Mouse (Mus musculus): ENCODE data around the gene Trpc4ap. TPM values are rescaled to one million over a fixed set of nuclear protein-coding genes. Genes with fewer than 3 reads are reported as not detected.

Trpc4ap gene
- polyA plus RNA-seq, 1 experiment from 2014 or later = 92.4 TPM

DNA sequence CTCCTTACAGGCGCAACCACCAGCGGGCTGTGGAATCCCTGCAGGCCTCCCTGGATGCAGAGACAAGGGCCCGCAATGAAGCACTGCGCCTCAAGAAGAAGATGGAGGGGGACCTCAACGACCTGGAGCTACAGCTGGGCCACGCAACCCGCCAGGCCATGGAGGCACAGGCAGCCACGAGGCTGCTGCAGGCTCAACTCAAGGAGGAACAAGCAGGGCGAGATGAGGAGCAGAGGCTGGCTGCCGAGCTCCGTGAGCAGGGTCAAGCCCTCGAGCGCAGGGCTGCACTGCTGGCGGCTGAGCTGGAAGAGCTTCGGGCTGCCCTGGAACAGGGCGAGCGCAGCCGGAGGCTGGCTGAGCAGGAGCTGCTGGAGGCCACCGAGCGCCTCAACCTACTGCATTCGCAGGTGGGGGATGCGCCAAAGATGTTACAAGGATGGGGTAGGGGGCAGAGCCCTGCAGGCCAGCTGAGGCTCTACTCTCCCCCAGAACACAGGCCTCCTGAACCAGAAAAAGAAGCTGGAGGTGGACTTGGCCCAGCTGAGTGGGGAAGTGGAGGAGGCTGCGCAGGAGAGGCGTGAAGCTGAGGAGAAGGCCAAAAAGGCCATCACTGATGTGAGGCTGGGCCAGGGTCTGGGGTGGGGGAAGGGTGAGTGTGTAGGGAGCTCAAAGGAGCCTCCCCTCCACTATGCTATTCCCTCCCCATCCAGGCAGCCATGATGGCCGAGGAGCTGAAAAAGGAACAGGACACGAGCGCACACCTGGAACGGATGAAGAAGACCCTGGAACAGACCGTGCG lies 59.8 kb downstream of the Trpc4ap start:
- H3K9me3 ChIP-seq (replicated peaks; ENCODE audit: control insufficient read depth, low read length) = no peaks in the 10 kb centered on the region
- no peak overlapping the region for H3K4me2 ChIP-seq
- no peak overlapping the region for H3K9ac ChIP-seq (ENCODE audit: low read depth, low read length)
- peaks cover 37% of the 10 kb centered on the region for H3K36me3 ChIP-seq (ENCODE audit: control insufficient read depth, insufficient read depth, low read length)
- H3K4me3 ChIP-seq (ENCODE audit: low read depth, low read length) = no peak overlapping the region
- H3K4me1 ChIP-seq (ENCODE audit: control insufficient read depth, insufficient read depth, low read length) = peaks cover 27% of the 10 kb centered on the region
- 72% methylated on average over 30 of the region's 30 CpGs for WGBS (ENCODE audit: insufficient replicate concordance)
- no peak for ATAC-seq (replicated peaks; ENCODE audit: insufficient number of reproducible peaks, low FRiP score, low TSS enrichment)
- H3K27ac ChIP-seq (ENCODE audit: low read depth, low read length) = no peak overlapping the region
- H3K27me3 ChIP-seq (ENCODE audit: control insufficient read depth, insufficient read depth, low read length) = peaks cover 58% of the 10 kb centered on the region

DNA sequence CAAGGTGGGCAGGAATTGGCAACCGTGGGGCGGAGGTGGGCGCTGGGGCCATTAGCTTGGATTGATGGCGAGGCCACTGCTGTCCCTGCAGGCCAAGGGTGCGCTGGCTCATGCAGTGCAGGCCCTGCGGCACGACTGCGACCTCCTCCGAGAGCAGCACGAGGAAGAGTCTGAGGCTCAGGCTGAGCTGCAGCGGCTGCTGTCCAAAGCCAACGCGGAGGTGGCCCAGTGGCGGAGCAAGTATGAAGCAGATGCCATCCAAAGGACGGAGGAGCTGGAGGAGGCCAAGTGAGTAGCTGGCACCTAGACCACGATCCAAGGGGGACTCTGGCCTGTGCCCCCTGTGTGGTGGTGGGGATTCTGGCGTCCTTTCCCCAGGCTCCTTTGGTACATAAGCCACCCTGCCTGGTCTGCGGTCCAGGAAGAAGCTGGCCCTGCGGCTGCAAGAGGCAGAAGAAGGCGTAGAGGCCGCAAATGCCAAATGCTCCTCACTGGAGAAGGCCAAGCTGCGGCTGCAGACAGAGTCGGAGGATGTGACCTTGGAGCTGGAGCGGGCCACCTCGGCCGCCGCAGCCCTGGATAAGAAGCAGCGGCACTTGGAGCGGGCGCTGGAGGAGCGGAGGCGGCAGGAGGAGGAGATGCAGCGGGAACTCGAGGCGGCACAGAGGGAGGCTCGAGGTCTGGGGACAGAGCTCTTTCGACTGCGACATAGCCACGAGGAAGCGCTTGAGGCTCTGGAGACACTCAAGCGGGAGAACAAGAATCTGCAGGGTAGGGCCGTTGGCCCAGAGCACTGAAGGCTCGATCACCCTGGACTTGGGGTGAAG lies 61.4 kb downstream of the Trpc4ap start:
- H3K36me3 ChIP-seq (ENCODE audit: control insufficient read depth, insufficient read depth, low read length) = peaks cover 42% of the 10 kb centered on the region
- H3K9me3 ChIP-seq (replicated peaks; ENCODE audit: control insufficient read depth, low read length) = no peaks in the 10 kb centered on the region
- 20% methylated on average over 43 of the region's 43 CpGs for WGBS (ENCODE audit: insufficient replicate concordance)
- H3K4me2 ChIP-seq = no peak overlapping the region; the same call in 1 of the 2 replicates
- H3K27ac ChIP-seq (ENCODE audit: low read depth, low read length) = no peak overlapping the region
- no peak overlapping the region for H3K9ac ChIP-seq (ENCODE audit: low read depth, low read length)
- H3K4me1 ChIP-seq (ENCODE audit: control insufficient read depth, insufficient read depth, low read length) = peaks cover 27% of the 10 kb centered on the region
- H3K27me3 ChIP-seq (ENCODE audit: control insufficient read depth, insufficient read depth, low read length) = peaks cover 66% of the 10 kb centered on the region
- ATAC-seq (replicated peaks; ENCODE audit: insufficient number of reproducible peaks, low FRiP score, low TSS enrichment) = no peak
- H3K4me3 ChIP-seq (ENCODE audit: low read depth, low read length) = no peak overlapping the region

DNA sequence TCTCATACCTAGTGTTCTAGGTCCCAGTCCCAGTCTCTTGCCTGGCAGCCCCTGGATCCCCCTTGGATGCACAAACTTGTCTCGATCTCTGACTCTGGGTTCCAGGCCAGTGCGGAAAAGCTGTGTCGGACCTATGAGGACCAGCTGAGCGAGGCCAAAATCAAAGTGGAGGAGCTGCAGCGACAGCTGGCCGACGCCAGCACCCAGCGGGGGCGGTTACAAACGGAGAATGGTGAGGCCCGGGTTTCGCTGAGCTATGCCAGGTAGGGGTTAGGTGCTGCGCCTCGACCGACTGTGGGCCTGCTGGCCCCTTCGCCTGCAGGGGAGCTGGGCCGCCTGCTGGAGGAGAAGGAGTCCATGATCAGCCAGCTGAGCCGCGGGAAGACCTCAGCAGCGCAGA lies 62.0 kb downstream of the Trpc4ap start:
- no peak overlapping the region for H3K4me3 ChIP-seq (ENCODE audit: low read depth, low read length)
- peaks cover 27% of the 10 kb centered on the region for H3K4me1 ChIP-seq (ENCODE audit: control insufficient read depth, insufficient read depth, low read length)
- no peak for ATAC-seq (replicated peaks; ENCODE audit: insufficient number of reproducible peaks, low FRiP score, low TSS enrichment)
- no peak overlapping the region for H3K27ac ChIP-seq (ENCODE audit: low read depth, low read length)
- H3K9me3 ChIP-seq (replicated peaks; ENCODE audit: control insufficient read depth, low read length) = no peaks in the 10 kb centered on the region
- H3K36me3 ChIP-seq (ENCODE audit: control insufficient read depth, insufficient read depth, low read length) = peaks cover 40% of the 10 kb centered on the region
- H3K9ac ChIP-seq (ENCODE audit: low read depth, low read length) = no peak overlapping the region
- no peak overlapping the region; the same call in 1 of the 2 replicates for H3K4me2 ChIP-seq
- H3K27me3 ChIP-seq (ENCODE audit: control insufficient read depth, insufficient read depth, low read length) = peaks cover 70% of the 10 kb centered on the region
- WGBS (ENCODE audit: insufficient replicate concordance) = 44% methylated on average over 20 of the region's 20 CpGs

DNA sequence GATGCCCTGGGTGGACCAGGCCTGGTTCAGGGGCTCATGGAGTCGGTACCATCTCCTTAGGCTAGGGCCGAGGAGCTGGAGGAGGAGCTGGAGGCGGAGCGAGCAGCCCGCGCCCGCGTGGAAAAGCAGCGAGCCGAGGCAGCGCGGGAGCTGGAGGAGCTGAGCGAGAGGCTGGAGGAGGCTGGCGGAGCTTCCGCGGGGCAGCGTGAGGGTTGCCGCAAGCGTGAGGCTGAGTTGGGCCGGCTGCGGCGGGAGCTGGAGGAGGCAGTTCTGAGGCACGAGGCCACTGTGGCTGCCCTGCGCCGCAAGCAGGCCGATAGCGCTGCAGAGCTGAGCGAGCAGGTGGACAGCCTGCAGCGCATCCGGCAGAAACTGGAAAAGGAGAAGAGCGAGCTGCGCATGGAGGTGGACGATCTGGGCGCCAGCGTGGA lies 62.9 kb downstream of the Trpc4ap start:
- no peak; the same call in 1 of the 2 replicates for ATAC-seq (replicated peaks; ENCODE audit: insufficient number of reproducible peaks, low FRiP score, low TSS enrichment)
- Histone ChIP-seq H3K36me3 (ENCODE audit: control insufficient read depth, insufficient read depth, low read length) (peaks cover 31% of the 10 kb centered on the region), H3K4me3 (ENCODE audit: low read depth, low read length) (peak overlapping the region; percentile 15; the same call in 1 of the 2 replicates), H3K9ac (ENCODE audit: low read depth, low read length) (0 out of 2 replicates have a peak overlapping the region, but pooled peaks have one; percentile 1), H3K9me3 (replicated peaks; ENCODE audit: control insufficient read depth, low read length) (no peaks in the 10 kb centered on the region), H3K27ac (ENCODE audit: low read depth, low read length) (no peak overlapping the region), H3K4me2 (peak overlapping the region; percentile 58), H3K4me1 (ENCODE audit: control insufficient read depth, insufficient read depth, low read length) (peaks cover 27% of the 10 kb centered on the region), H3K27me3 (ENCODE audit: control insufficient read depth, insufficient read depth, low read length) (peaks cover 68% of the 10 kb centered on the region)
- 10% methylated on average over 35 of the region's 35 CpGs for WGBS (ENCODE audit: insufficient replicate concordance)

DNA sequence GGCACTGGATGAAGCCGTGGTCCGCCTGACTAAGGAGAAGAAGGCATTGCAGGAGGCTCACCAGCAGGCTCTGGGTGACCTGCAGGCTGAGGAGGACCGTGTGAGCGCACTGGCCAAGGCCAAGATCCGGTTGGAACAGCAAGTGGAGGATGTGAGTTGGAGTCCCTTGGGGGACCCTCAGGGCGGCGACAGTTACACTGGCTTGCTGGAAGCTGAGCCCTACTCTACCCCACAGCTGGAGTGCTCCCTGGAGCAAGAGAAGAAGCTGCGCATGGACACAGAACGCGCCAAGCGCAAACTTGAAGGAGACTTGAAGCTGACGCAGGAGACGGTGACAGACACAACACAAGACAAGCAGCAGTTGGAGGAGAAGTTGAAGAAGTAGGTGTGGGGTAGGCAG lies 63.7 kb downstream of the Trpc4ap start:
- H3K4me3 ChIP-seq (ENCODE audit: low read depth, low read length) = no peak overlapping the region
- no peak for ATAC-seq (replicated peaks; ENCODE audit: insufficient number of reproducible peaks, low FRiP score, low TSS enrichment)
- no peak overlapping the region for H3K27ac ChIP-seq (ENCODE audit: low read depth, low read length)
- peaks cover 25% of the 10 kb centered on the region for H3K36me3 ChIP-seq (ENCODE audit: control insufficient read depth, insufficient read depth, low read length)
- H3K9ac ChIP-seq (ENCODE audit: low read depth, low read length) = no peak overlapping the region
- H3K9me3 ChIP-seq (replicated peaks; ENCODE audit: control insufficient read depth, low read length) = no peaks in the 10 kb centered on the region
- H3K4me2 ChIP-seq = no peak overlapping the region
- 76% methylated on average over 13 of the region's 13 CpGs for WGBS (ENCODE audit: insufficient replicate concordance)
- H3K4me1 ChIP-seq (ENCODE audit: control insufficient read depth, insufficient read depth, low read length) = peaks cover 27% of the 10 kb centered on the region
- H3K27me3 ChIP-seq (ENCODE audit: control insufficient read depth, insufficient read depth, low read length) = peaks cover 68% of the 10 kb centered on the region

DNA sequence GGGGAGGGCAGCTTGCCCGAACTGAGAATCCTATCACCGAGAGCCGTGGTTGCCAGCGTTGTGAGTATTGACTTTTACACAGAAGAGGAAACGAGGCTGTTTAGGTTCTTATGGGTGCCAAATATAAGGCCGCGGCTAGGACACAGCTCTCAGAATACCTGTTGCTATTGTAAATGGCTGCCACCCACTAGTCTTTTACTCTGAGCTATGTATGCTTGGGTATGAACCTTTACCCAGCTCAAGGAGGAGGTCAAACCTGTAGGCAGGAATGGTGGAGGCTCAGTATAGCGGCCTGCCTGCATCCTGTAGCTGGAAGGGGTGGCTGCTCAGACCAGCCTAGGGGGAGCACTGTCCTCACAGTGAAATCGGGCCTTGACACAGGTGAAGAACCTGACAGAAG lies 64.1 kb downstream of the Trpc4ap start:
- no peak overlapping the region for H3K4me2 ChIP-seq
- no peaks in the 10 kb centered on the region for H3K9me3 ChIP-seq (replicated peaks; ENCODE audit: control insufficient read depth, low read length)
- WGBS (ENCODE audit: insufficient replicate concordance) = 75% methylated on average over 9 of the region's 9 CpGs
- no peak overlapping the region for H3K4me3 ChIP-seq (ENCODE audit: low read depth, low read length)
- no peak overlapping the region for H3K27ac ChIP-seq (ENCODE audit: low read depth, low read length)
- H3K9ac ChIP-seq (ENCODE audit: low read depth, low read length) = no peak overlapping the region
- H3K27me3 ChIP-seq (ENCODE audit: control insufficient read depth, insufficient read depth, low read length) = peaks cover 65% of the 10 kb centered on the region
- peaks cover 25% of the 10 kb centered on the region for H3K36me3 ChIP-seq (ENCODE audit: control insufficient read depth, insufficient read depth, low read length)
- ATAC-seq (replicated peaks; ENCODE audit: insufficient number of reproducible peaks, low FRiP score, low TSS enrichment) = no peak
- H3K4me1 ChIP-seq (ENCODE audit: control insufficient read depth, insufficient read depth, low read length) = peaks cover 27% of the 10 kb centered on the region

DNA sequence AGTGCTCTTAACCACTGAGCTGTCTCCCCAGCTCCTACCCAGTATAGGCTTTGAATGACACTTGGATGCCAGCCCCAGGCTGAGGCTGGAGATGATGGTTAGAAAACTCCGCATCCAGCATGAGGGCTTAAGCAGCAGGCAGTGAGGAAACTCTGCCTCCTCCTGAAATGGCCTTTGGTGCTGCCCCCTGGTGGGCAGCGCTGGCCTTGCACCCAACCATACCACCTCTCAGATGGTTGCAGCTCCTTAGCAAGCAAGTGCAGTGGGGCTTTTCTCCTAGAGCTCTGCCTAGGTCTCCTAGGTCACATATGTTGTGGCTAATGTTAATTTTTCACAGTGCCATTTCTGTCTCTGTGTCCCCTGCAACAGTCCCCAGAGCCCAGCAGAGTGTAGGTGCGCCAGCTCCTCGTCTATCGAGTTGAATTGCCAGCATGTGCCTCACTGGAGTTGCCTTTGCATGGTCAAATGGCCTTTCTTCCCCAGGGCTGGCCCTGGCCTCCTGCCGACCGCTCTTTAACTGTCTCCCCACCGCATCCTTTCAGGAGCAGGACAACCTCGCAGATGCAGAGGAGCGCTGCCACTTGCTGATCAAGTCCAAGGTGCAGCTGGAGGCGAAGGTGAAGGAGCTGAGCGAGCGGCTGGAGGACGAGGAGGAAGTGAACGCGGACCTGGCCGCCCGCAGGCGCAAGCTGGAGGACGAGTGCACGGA lies 65.0 kb downstream of the Trpc4ap start:
- no peak overlapping the region for H3K4me2 ChIP-seq
- no peak overlapping the region for H3K9ac ChIP-seq (ENCODE audit: low read depth, low read length)
- no peak overlapping the region for H3K4me3 ChIP-seq (ENCODE audit: low read depth, low read length)
- peaks cover 56% of the 10 kb centered on the region for H3K27me3 ChIP-seq (ENCODE audit: control insufficient read depth, insufficient read depth, low read length)
- no peak for ATAC-seq (replicated peaks; ENCODE audit: insufficient number of reproducible peaks, low FRiP score, low TSS enrichment)
- no peak overlapping the region for H3K27ac ChIP-seq (ENCODE audit: low read depth, low read length)
- H3K36me3 ChIP-seq (ENCODE audit: control insufficient read depth, insufficient read depth, low read length) = peaks cover 18% of the 10 kb centered on the region
- peaks cover 24% of the 10 kb centered on the region for H3K4me1 ChIP-seq (ENCODE audit: control insufficient read depth, insufficient read depth, low read length)
- no peaks in the 10 kb centered on the region for H3K9me3 ChIP-seq (replicated peaks; ENCODE audit: control insufficient read depth, low read length)
- 54% methylated on average over 21 of the region's 21 CpGs for WGBS (ENCODE audit: insufficient replicate concordance)

DNA sequence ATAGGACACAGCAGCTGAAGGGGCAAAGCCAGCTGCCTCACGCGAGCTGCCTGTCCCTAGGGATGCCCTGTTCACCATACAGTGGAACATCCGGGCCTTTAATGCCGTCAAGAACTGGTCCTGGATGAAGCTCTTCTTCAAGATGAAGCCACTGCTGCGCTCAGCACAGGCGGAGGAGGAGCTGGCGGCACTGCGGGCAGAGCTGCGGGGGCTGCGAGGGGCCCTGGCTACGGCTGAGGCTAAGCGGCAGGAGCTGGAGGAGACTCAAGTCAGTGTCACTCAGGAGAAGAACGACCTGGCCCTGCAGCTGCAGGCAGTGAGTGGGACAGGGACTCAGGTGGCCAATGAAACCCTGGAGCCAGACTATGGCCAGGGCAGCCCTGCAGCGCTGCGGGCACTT lies 65.9 kb downstream of the Trpc4ap start:
- Histone ChIP-seq H3K36me3 (ENCODE audit: control insufficient read depth, insufficient read depth, low read length) (peaks cover 12% of the 10 kb centered on the region), H3K4me3 (ENCODE audit: low read depth, low read length) (no peak overlapping the region), H3K9ac (ENCODE audit: low read depth, low read length) (no peak overlapping the region), H3K27me3 (ENCODE audit: control insufficient read depth, insufficient read depth, low read length) (peaks cover 47% of the 10 kb centered on the region), H3K9me3 (replicated peaks; ENCODE audit: control insufficient read depth, low read length) (no peaks in the 10 kb centered on the region), H3K4me1 (ENCODE audit: control insufficient read depth, insufficient read depth, low read length) (peaks cover 22% of the 10 kb centered on the region), H3K27ac (ENCODE audit: low read depth, low read length) (no peak overlapping the region), H3K4me2 (no peak overlapping the region)
- WGBS (ENCODE audit: insufficient replicate concordance) = 47% methylated on average over 15 of the region's 15 CpGs
- ATAC-seq (replicated peaks; ENCODE audit: insufficient number of reproducible peaks, low FRiP score, low TSS enrichment) = no peak

Data from heart, embryonic 11.5 days (tissue).